Mouse (Mus musculus): ENCODE data around the gene Adamtsl3.

The Adamtsl3 gene

GRCm38 (mm10) chr7:82531376-82531775 is 195.9 kb downstream of the Adamtsl3 start:
- DNase-seq: no peak

GRCm38 (mm10) chr7:82533188-82533587 is 197.7 kb downstream of the Adamtsl3 start:
- DNase-seq: no peak

- DNase-seq: no peak
Measured at GRCm38 (mm10) chr7:82533747-82534504, 198.4 kb downstream of the Adamtsl3 start.

- DNase-seq: no peak
Measured at GRCm38 (mm10) chr7:82544390-82544919, 209.0 kb downstream of the Adamtsl3 start.

GRCm38 (mm10) chr7:82552005-82552404 is 216.5 kb downstream of the Adamtsl3 start:
- DNase-seq: no peak

GRCm38 (mm10) chr7:82555803-82556202 is 220.3 kb downstream of the Adamtsl3 start:
- no peak for DNase-seq

- DNase-seq: no peak
Measured at GRCm38 (mm10) chr7:82556417-82556816, 220.9 kb downstream of the Adamtsl3 start.

GRCm38 (mm10) chr7:82557111-82557510 is 221.6 kb downstream of the Adamtsl3 start:
- DNase-seq: no peak

- DNase-seq: no peak
Measured at GRCm38 (mm10) chr7:82566688-82567087, 231.2 kb downstream of the Adamtsl3 start.

- DNase-seq: no peak
Measured at GRCm38 (mm10) chr7:82567811-82568210, 232.3 kb downstream of the Adamtsl3 start.

GRCm38 (mm10) chr7:82572981-82573380 is 237.5 kb downstream of the Adamtsl3 start:
- DNase-seq: no peak

- DNase-seq: no peak
Measured at GRCm38 (mm10) chr7:82580007-82580406, 244.5 kb downstream of the Adamtsl3 start.

- DNase-seq: no peak
Measured at GRCm38 (mm10) chr7:82581802-82582201, 246.3 kb downstream of the Adamtsl3 start.

- DNase-seq: no peak
Measured at GRCm38 (mm10) chr7:82582534-82582933, 247.0 kb downstream of the Adamtsl3 start.

- DNase-seq: no peak
Measured at GRCm38 (mm10) chr7:82590931-82591330, 255.4 kb downstream of the Adamtsl3 start.

- DNase-seq: no peak
Measured at GRCm38 (mm10) chr7:82602008-82602407, 266.5 kb downstream of the Adamtsl3 start.

GRCm38 (mm10) chr7:82605425-82605824 is 269.9 kb downstream of the Adamtsl3 start:
- no peak for DNase-seq

GRCm38 (mm10) chr7:82609629-82610028 is 274.1 kb downstream of the Adamtsl3 start:
- no peak for DNase-seq

GRCm38 (mm10) chr7:82625342-82625741 is 289.8 kb downstream of the Adamtsl3 start:
- DNase-seq: no peak

GRCm38 (mm10) chr7:82647183-82647582 is 311.7 kb downstream of the Adamtsl3 start:
- DNase-seq: no peak

- DNase-seq: no peak
Measured at GRCm38 (mm10) chr7:82647909-82648308, 312.4 kb downstream of the Adamtsl3 start.

GRCm38 (mm10) chr7:82648353-82649080 is 313.0 kb downstream of the Adamtsl3 start, which contains the start of the genes Saxo2 and Efl1:
TSS of gene Saxo2 (minus strand) at chr7:82648528.
TSS of gene Efl1 (plus strand) at chr7:82648614.
- peak; percentile 91 to 97 for DNase-seq

GRCm38 (mm10) chr7:82649081-82649445 is 313.6 kb downstream of the Adamtsl3 start:
- no peak for DNase-seq

Measured in spleen, adult 18-20 months (tissue).